Mouse (Mus musculus) fibroblast of lung, adult 2 months (primary cell): ENCODE results near the gene Rdh16f2.
"Not testable (repeated sequence)": the region's sequence is repeated elsewhere in the genome, so short reads cannot be mapped to it uniquely, and the experiment has no call there.

Experiments used
- DNase-seq: peaks from one replicate; pipeline ENCODE4 v3.0.0-alpha.2; 2011; ENCODE audit warnings: low read depth

The Rdh16f2 gene

DNA sequence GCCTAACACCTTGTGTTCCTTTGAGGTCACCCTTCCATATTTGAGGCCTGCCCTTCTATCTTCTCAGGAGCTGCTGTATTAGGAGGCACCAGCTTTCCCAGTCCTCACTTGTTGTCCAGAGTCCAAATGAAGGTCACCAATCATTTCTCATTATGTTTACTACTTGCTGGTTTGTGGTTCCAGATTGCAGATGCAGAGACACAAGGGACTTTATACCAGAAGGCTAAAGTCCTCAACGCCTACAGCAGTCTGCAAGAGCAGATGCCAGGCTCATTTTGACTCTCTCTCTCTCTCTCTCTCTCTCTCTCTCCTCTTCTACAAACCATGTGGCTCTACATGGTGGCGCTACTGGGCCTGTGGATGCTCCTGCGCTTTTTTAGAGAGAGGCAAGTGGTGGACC is at the start of gene Rdh16f2:
TSS of gene Rdh16f2 (plus strand) at position 243 of the 400 bp plus-strand sequence.
- no peak for DNase-seq

GRCm38 (mm10) chr10:127817268-127817910 is 48.9 kb upstream of the Rdh16f2 start:
- DNase-seq = not testable (repeated sequence)

- DNase-seq = not testable (repeated sequence)
Observed at GRCm38 (mm10) chr10:127821806-127822205, 44.5 kb upstream of the Rdh16f2 start.

- DNase-seq = no peak
Observed at GRCm38 (mm10) chr10:127825386-127825785, 40.9 kb upstream of the Rdh16f2 start.

DNA sequence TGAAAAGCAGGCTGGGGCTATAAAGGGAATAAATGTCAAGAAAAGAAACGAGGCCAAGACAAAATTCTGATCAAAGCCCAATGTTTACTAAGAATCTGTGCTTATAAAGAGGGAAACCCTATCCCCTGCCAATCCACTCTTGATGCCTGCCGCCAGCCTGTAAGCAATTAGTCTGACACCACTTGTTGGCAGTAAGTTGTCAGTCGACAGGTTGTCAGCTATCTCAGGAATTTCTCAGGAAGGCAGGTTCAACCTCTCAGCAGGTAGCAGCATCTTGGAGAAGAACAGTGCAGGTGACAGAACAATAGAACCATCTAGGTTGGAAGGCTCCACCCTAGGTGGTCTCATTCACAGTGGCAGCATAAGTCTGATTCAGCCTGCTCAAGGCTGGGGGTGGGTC is 37.2 kb upstream of the Rdh16f2 start:
- DNase-seq = no peak

- not testable (repeated sequence) for DNase-seq
Observed at GRCm38 (mm10) chr10:127834186-127834585, 32.1 kb upstream of the Rdh16f2 start.

DNA sequence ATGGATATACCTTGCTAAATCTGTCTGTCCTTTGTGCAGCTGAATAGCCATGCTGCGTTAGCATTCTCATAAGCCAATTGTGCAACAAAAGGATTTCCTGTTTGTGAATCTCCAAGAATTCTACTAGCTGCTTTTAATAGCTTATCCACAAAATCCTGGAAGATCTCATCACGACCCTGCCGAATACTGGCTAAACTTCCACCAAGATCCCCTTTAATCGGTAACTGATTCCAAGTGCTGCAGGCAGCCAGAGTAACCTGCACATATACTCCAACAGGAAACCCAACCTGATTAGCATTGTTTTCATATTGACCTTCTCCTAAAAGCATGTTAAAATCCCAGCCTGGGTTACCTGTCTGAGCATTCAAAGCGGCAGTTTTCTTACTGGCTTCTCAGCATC is 31.0 kb upstream of the Rdh16f2 start:
- no peak for DNase-seq

- DNase-seq = not testable (repeated sequence)
Observed at GRCm38 (mm10) chr10:127837793-127838192, 28.5 kb upstream of the Rdh16f2 start.

DNA sequence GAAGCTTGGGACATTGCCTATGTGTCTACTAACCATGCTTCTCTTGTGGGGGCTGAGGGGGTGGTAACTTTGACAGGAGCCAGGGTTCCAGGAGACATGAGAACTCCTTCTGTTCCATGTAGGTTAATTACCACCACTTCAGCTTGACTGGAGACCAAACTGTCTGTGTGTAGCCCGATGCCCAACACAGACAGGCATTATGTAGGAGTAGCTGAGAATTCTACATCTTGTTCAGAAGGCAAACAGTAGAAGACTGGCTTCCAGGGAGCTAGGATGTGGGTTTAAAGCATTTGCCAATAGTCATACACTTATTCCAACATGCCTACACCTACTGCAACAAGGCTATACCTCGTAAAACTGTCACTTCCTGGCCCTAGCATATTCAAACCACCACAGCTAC is 27.7 kb upstream of the Rdh16f2 start:
- no peak for DNase-seq

GRCm38 (mm10) chr10:127840776-127841175 is 25.5 kb upstream of the Rdh16f2 start:
- DNase-seq = no peak

- not testable (repeated sequence) for DNase-seq
Observed at GRCm38 (mm10) chr10:127845945-127846344, 20.3 kb upstream of the Rdh16f2 start.

GRCm38 (mm10) chr10:127848089-127848488 is 18.2 kb upstream of the Rdh16f2 start:
- no peak for DNase-seq

DNA sequence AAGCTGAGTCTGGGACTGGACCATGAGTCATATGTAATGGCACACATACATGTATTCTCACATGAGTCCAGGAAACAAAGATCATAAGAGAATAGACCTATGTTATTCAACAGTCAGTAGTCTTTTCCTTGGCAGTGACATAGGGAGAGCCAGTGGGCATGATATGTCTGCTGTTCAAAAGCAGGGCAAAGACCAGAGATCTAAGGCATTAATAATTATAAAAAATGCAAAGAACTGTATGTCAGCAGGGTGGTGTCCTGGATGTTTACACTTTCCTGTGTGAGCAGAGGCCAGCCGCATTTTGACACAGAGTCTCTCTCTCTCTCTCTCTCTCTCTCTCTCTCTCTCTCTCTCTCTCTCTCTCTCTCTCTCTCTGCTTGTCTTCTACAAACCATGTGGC is 16.6 kb upstream of the Rdh16f2 start, which contains the start of gene Rdh19:
TSS of gene Rdh19 (plus strand) at position 301 of the 400 bp plus-strand sequence.
- no peak for DNase-seq

GRCm38 (mm10) chr10:127856376-127856775 is 9.9 kb upstream of the Rdh16f2 start:
- no peak for DNase-seq

DNA sequence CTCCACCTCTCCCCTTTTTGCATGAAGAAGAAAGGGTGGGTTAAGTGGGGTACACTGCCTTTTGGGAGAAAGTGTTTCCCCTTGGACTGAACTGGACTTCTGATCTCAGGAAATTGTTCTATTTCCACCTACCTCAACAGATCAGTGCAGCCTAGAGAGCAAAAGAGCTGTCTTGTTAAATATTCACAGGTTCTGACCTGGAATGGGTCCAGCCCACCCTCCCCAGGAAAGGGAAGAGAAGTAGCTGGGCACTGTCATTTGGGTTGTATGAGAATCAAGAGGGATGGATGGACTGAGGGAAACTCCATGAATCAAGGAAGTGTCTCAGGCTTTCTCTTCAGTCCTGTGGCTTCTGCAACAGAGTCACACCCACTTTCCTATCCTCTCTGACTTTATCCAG is 1.3 kb upstream of the Rdh16f2 start:
- no peak for DNase-seq

GRCm38 (mm10) chr10:127872484-127872883 is 6.2 kb downstream of the Rdh16f2 start:
- no peak for DNase-seq

- DNase-seq = no peak
Observed at GRCm38 (mm10) chr10:127877681-127878080, 11.4 kb downstream of the Rdh16f2 start.

DNA sequence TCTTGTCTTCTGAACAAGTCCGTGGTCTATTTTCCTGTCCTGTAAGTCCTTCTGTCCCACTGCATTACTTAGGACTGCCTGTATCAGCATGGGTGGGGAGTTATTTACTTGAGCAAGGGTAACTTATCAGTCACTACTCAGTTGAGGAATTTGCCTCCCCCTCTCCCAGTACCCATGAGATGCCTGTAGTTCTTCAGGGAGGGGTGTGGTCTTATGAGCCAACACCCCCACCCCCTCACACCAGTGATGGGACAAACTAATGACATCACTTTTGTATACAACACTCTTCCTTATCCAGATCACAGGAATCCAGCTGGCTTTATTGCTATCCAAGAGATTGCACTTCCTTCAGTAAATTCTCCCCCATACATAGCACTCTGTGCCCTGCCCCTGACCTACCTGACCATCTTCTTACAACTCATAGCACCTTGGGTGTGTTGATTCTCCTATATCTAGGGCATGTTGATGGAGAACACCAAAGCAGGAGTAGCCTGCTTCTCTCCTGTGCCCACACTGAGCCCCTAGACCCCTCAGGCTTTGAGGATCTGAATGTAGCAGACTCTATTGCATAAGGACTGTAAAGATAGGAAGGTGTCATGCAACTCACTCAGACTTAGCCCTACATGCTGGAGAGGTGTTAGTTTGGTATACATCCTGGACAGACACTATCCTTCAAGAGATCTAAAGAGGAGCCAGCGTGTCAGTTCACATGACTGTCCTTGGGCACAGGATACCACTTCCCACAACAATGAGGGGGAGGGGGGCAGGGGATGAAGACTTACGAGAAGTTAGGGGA is 12.2 kb downstream of the Rdh16f2 start:
- no peak for DNase-seq

DNA sequence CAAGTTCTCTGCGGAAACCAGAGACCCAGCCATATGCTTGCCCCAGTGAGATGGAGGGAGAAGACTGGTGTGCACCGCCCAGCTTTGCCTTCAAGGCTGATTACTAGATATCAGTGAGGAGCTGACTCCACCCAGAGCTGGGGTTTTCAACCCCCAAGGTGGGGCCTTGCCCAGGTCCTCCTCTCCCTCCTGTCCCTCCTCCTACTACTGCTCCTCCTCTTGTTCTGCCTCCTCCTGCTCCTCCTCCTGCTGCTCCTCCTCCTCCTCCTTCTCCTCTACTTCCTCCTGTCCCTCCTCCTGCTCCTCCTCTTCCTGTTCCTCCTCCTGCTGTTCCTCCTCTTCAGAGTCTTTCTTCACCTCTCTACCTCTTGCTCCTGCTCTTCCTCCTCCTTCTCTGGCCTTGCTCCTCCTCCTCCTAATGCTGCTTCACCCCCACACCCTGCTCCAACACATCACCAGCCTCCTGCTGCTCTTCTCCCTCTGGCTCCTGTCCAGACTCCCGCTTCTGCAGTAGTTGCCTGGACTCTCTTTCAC is 12.9 kb downstream of the Rdh16f2 start:
- no peak for DNase-seq

DNA sequence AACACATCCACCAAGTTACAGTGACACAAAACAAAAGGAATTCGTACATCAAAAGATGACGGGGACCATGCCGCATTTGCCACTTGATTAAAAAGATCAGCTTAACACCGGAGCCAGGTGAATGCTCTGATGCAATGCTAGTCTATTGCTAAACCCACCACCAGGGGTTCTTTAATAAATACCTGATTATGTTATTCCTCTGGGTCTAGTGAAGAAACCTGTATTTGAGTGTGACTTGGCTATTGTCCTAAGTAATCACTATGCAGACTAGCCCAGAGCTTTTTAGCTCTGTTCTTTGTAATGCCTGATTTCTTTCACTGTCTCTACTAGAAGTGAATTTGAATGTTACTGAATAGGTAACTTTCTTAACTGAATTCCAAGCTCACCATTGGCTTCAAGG is 14.8 kb downstream of the Rdh16f2 start:
- DNase-seq = no peak

DNA sequence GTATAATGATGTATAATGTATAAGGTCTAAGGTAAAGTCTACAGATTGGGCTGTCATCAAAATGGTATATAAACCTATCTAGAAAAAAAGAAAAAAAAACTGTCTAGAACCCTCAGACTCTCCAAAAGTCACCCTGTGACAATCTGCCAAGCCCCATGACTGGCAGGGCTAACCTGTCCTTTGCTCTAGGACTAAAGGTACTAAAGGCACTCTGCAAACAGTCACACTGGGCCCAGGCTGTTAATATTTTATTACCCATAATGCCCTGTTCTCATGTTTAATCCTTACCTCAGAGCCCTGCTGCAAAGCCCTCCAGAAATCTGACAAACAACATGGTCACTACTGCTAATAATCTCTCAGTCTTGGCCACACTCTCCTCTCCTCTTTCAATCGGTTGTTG is 20.3 kb downstream of the Rdh16f2 start:
- DNase-seq = no peak

GRCm38 (mm10) chr10:127886971-127887370 is 20.7 kb downstream of the Rdh16f2 start:
- DNase-seq = no peak

DNA sequence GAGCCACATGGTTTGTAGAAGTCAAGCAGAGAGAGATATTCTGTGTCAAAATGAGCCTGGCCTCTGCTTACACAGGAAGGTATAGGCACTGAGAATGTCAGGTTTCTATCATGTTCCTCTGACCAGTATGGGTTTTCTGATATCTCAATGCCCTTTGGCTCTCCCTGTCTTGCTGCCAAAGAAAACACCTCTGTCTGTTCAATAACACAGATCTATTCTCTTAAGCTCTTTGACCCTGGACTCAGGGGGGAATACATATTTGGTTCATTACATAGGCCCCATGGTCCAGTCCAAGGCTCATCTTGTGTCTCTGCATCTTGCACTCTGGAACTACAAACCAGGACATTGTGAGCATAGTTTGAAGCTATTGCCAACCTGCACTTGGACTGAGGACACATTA is 22.3 kb downstream of the Rdh16f2 start, which contains the start of gene Rdh7:
TSS of gene Rdh7 (minus strand) at position 213 of the 400 bp plus-strand sequence.
- DNase-seq = no peak
